Mouse (Mus musculus) MEL (cell line): Measurements from ENCODE around the gene Atp6v1e2.
A peak's percentile ranks its signal among the peaks of the same experiment; 100 is the strongest.

Experiments
- CTCF ChIP-seq, 3 experiments: IDR thresholded peaks in 2 of 3; conservative IDR thresholded peaks in 1 of 3; 2 replicates each; pipeline ENCODE4 v1.5.1; 2011 to 2012; ENCODE audit warnings: low read length in 3 of 3, low read depth in 2 of 3, mild to moderate bottlenecking in 2 of 3, improper control_type of control experiment in 1 of 3, inconsistent platforms in 1 of 3, mixed read lengths in 1 of 3, moderate library complexity in 1 of 3; ENCODE audit not compliant: control insufficient read depth in 1 of 3, insufficient read depth in 1 of 3, poor library complexity in 1 of 3, severe bottlenecking in 1 of 3
- EP300 ChIP-seq, 2 experiments: IDR thresholded peaks; 2 replicates each; pipeline ENCODE4 v1.6.1; 2011; ENCODE audit warnings: improper control_type of control experiment in 2 of 2, low read length in 2 of 2, low read depth in 1 of 2, mild to moderate bottlenecking in 1 of 2
- ETS1 ChIP-seq: IDR thresholded peaks from 2 replicates; pipeline ENCODE4 v1.6.1; 2012; ENCODE audit warnings: low read depth, mild to moderate bottlenecking, inconsistent platforms, low read length, improper control_type of control experiment, moderate library complexity
- KAT2A ChIP-seq: conservative IDR thresholded peaks from 2 replicates; pipeline ENCODE4 v1.6.1; 2012; ENCODE audit warnings: low read depth, low read length, improper control_type of control experiment, inconsistent platforms
- POLR2A ChIP-seq, 2 experiments: IDR thresholded peaks; 2 replicates each; pipeline ENCODE4 v1.6.1; 2011 to 2012; ENCODE audit warnings: low read length in 2 of 2, mild to moderate bottlenecking in 2 of 2, control low read depth in 1 of 2, improper control_type of control experiment in 1 of 2, low read depth in 1 of 2, moderate library complexity in 1 of 2; ENCODE audit not compliant: control insufficient read depth in 1 of 2, insufficient read depth in 1 of 2, poor library complexity in 1 of 2
- SIN3A ChIP-seq: IDR thresholded peaks from 2 replicates; pipeline ENCODE4 v1.6.1; 2012; ENCODE audit warnings: low read length, improper control_type of control experiment, inconsistent platforms
- TAL1 ChIP-seq: IDR thresholded peaks from 2 replicates; pipeline ENCODE4 v1.6.1; 2012; ENCODE audit warnings: mild to moderate bottlenecking, inconsistent platforms, low read length, moderate library complexity, mixed read lengths
- USF1 ChIP-seq: IDR thresholded peaks from 2 replicates; pipeline ENCODE4 v1.6.1; 2014; ENCODE audit warnings: low read depth, mild to moderate bottlenecking, inconsistent platforms, low read length, improper control_type of control experiment, moderate library complexity

GRCm38 (mm10) chr17:86913003-86913607 lies 34.6 kb downstream of the Atp6v1e2 start:
- TF ChIP-seq TAL1 (no peak), SIN3A (no peak), POLR2A (IDR thresholded peaks at IDR 0.05; ENCODE audit: control insufficient read depth in 1 of 2, insufficient read depth in 1 of 2, low read depth in 1 of 2, low read length in 2 of 2, poor library complexity in 1 of 2) (no peak), ETS1 (no peak), CTCF (IDR thresholded peaks at IDR 0.05 in 2 of 3, conservative IDR thresholded peaks at IDR 0.05 in 1 of 3; ENCODE audit: control insufficient read depth in 1 of 3, insufficient read depth in 1 of 3, low read depth in 2 of 3, low read length in 3 of 3, poor library complexity in 1 of 3, severe bottlenecking in 1 of 3) (no peak), KAT2A (no peak), EP300 (IDR thresholded peaks at IDR 0.05; ENCODE audit: low read depth in 1 of 2, low read length in 2 of 2) (peak; percentile 24 to 64; a peak in 3 of 4 replicates), USF1 (no peak)
